Mouse (Mus musculus): ENCODE results near the gene Epb41. TPM values are rescaled to one million over a fixed set of nuclear protein-coding genes. Genes with fewer than 3 reads are reported as not detected.
A peak's percentile ranks its signal among the peaks of the same experiment; 100 is the strongest.

Gene Epb41
- total RNA-seq, 2 experiments from 2014 or later: 70.2 to 77.8 TPM

GRCm38 (mm10) chr4:132049549-132050200 lies 25.4 kb downstream of the Epb41 start:
- intact Hi-C loops (cut with DNase I): no loop called here
- DNase-seq: no peak

- peak; percentile 97 for DNase-seq
- intact Hi-C loops (cut with DNase I): no loop called here
Measured at GRCm38 (mm10) chr4:132048995-132049404, 26.1 kb downstream of the Epb41 start.

- DNase-seq: peak; percentile 53
- intact Hi-C loops (cut with DNase I): no loop called here
Measured at GRCm38 (mm10) chr4:132048011-132048991, 26.8 kb downstream of the Epb41 start.

GRCm38 (mm10) chr4:132043726-132044125 lies 31.4 kb downstream of the Epb41 start:
- intact Hi-C loops (cut with DNase I): no loop called here
- no peak for DNase-seq

GRCm38 (mm10) chr4:132041471-132042332 lies 33.4 kb downstream of the Epb41 start:
- no peak for DNase-seq
- intact Hi-C loops (cut with DNase I): no loop called here

GRCm38 (mm10) chr4:132039975-132040645 lies 35.0 kb downstream of the Epb41 start:
- no peak for DNase-seq
- intact Hi-C loops (cut with DNase I): no loop called here

- intact Hi-C loops (cut with DNase I): no loop called here
- DNase-seq: no peak
Measured at GRCm38 (mm10) chr4:132039521-132039920, 35.6 kb downstream of the Epb41 start.

GRCm38 (mm10) chr4:132038809-132039208 lies 36.3 kb downstream of the Epb41 start:
- intact Hi-C loops (cut with DNase I): no loop called here

GRCm38 (mm10) chr4:132037991-132038390 lies 37.1 kb downstream of the Epb41 start:
- intact Hi-C loops (cut with DNase I): no loop called here
- DNase-seq: no peak

More at GRCm38 (mm10) chr4:132038809-132039208, 36.3 kb downstream of the Epb41 start:
- no peak for DNase-seq

GRCm38 (mm10) chr4:132037137-132037536 lies 38.0 kb downstream of the Epb41 start:
- DNase-seq: no peak
- intact Hi-C loops (cut with DNase I): no loop called here

GRCm38 (mm10) chr4:132034242-132034641 lies 40.9 kb downstream of the Epb41 start:
- intact Hi-C loops (cut with DNase I): no loop called here
- DNase-seq: no peak

GRCm38 (mm10) chr4:132033183-132033582 lies 41.9 kb downstream of the Epb41 start:
- DNase-seq: no peak
- intact Hi-C loops (cut with DNase I): no loop called here

GRCm38 (mm10) chr4:132029851-132030741 lies 45.0 kb downstream of the Epb41 start:
- no peak for DNase-seq
- intact Hi-C loops (cut with DNase I): no loop called here

- intact Hi-C loops (cut with DNase I): no loop called here
- no peak for DNase-seq
Measured at GRCm38 (mm10) chr4:132027806-132028205, 47.3 kb downstream of the Epb41 start.

- intact Hi-C loops (cut with DNase I): no loop called here
Measured at GRCm38 (mm10) chr4:132027167-132027566, 48.0 kb downstream of the Epb41 start.

GRCm38 (mm10) chr4:132025738-132026527 lies 49.2 kb downstream of the Epb41 start:
- no peak for DNase-seq
- intact Hi-C loops (cut with DNase I): no loop called here

More at GRCm38 (mm10) chr4:132027167-132027566, 48.0 kb downstream of the Epb41 start:
- no peak for DNase-seq

GRCm38 (mm10) chr4:132025264-132025663 lies 49.9 kb downstream of the Epb41 start:
- DNase-seq: no peak
- intact Hi-C loops (cut with DNase I): no loop called here

GRCm38 (mm10) chr4:132023816-132024215 lies 51.3 kb downstream of the Epb41 start:
- intact Hi-C loops (cut with DNase I): no loop called here
- DNase-seq: no peak
